Mouse (Mus musculus): Measurements from ENCODE around the gene Ibsp. TPM values are rescaled to one million over a fixed set of nuclear protein-coding genes. Genes with fewer than 3 reads are reported as not detected.

The Ibsp gene
- polyA plus RNA-seq, 1 experiment from 2014 or later: not detected

GRCm38 (mm10) chr5:104330088-104330487 lies 31.1 kb downstream of the Ibsp start:
- H3K36me3 ChIP-seq (replicated peaks; ENCODE audit: insufficient read depth, low read length): no peaks in the 10 kb centered on the region
- 70% methylated on average over 5 of the region's 5 CpGs for WGBS (ENCODE audit: insufficient replicate concordance)
- H3K9ac ChIP-seq (replicated peaks): no peak overlapping the region
- TF ChIP-seq EP300 (IDR thresholded peaks at IDR 0.05; ENCODE audit: low read depth) (no peak), CTCF (IDR thresholded peaks at IDR 0.05; ENCODE audit: low read depth) (no peak)
- H3K27me3 ChIP-seq (ENCODE audit: insufficient read depth, low read length): no peaks in the 10 kb centered on the region
- H3K9me3 ChIP-seq (ENCODE audit: low read length): no peaks in the 10 kb centered on the region
- DNase-seq (no peak), ATAC-seq (no peak)
- no peak overlapping the region for H3K4me3 ChIP-seq (ENCODE audit: low read depth, low read length)
- no peak overlapping the region for H3K4me2 ChIP-seq (ENCODE audit: low read depth, low read length)
- no peaks in the 10 kb centered on the region for H3K4me1 ChIP-seq (ENCODE audit: insufficient read depth)
- H3K27ac ChIP-seq (ENCODE audit: low read depth): no peak overlapping the region

- Histone ChIP-seq H3K9ac (replicated peaks) (no peak overlapping the region), H3K4me2 (ENCODE audit: low read depth, low read length) (no peak overlapping the region), H3K27ac (ENCODE audit: low read depth) (no peak overlapping the region), H3K4me1 (ENCODE audit: insufficient read depth) (no peaks in the 10 kb centered on the region), H3K9me3 (ENCODE audit: low read length) (no peaks in the 10 kb centered on the region), H3K36me3 (replicated peaks; ENCODE audit: insufficient read depth, low read length) (no peaks in the 10 kb centered on the region), H3K4me3 (ENCODE audit: low read depth, low read length) (no peak overlapping the region), H3K27me3 (ENCODE audit: insufficient read depth, low read length) (no peaks in the 10 kb centered on the region)
- 47% methylated on average over 3 of the region's 3 CpGs for WGBS (ENCODE audit: insufficient replicate concordance)
- no peak for ATAC-seq
- no peak for TF ChIP-seq CTCF (IDR thresholded peaks at IDR 0.05; ENCODE audit: low read depth)
- TF ChIP-seq EP300 (IDR thresholded peaks at IDR 0.05; ENCODE audit: low read depth): no peak
- DNase-seq: no peak
Measured at GRCm38 (mm10) chr5:104332296-104332695, 33.3 kb downstream of the Ibsp start.

- 0 out of 2 replicates have a peak, but pooled peaks have one; percentile 14 for TF ChIP-seq EP300 (IDR thresholded peaks at IDR 0.05; ENCODE audit: low read depth)
- peak; percentile 84 for TF ChIP-seq CTCF (IDR thresholded peaks at IDR 0.05; ENCODE audit: low read depth)
- Histone ChIP-seq H3K27me3 (ENCODE audit: insufficient read depth, low read length) (no peaks in the 10 kb centered on the region), H3K4me1 (ENCODE audit: insufficient read depth) (no peaks in the 10 kb centered on the region), H3K27ac (ENCODE audit: low read depth) (no peak overlapping the region), H3K36me3 (replicated peaks; ENCODE audit: insufficient read depth, low read length) (no peaks in the 10 kb centered on the region), H3K9me3 (ENCODE audit: low read length) (no peaks in the 10 kb centered on the region), H3K4me3 (ENCODE audit: low read depth, low read length) (no peak overlapping the region), H3K4me2 (ENCODE audit: low read depth, low read length) (0 out of 2 replicates have a peak overlapping the region, but pooled peaks have one; percentile 20), H3K9ac (replicated peaks) (no peak overlapping the region)
- DNase-seq (peak; percentile 76), ATAC-seq (peak; percentile 97)
- WGBS (ENCODE audit: insufficient replicate concordance): 19% methylated on average over 7 of the region's 7 CpGs
Measured at GRCm38 (mm10) chr5:104333231-104333640, 34.3 kb downstream of the Ibsp start.

- H3K4me1 ChIP-seq (ENCODE audit: insufficient read depth): no peaks in the 10 kb centered on the region
- H3K9ac ChIP-seq (replicated peaks): no peak overlapping the region
- ATAC-seq: no peak
- WGBS (ENCODE audit: insufficient replicate concordance): 68% methylated on average over 6 of the region's 6 CpGs
- no peaks in the 10 kb centered on the region for H3K27me3 ChIP-seq (ENCODE audit: insufficient read depth, low read length)
- H3K4me3 ChIP-seq (ENCODE audit: low read depth, low read length): no peak overlapping the region
- no peaks in the 10 kb centered on the region for H3K36me3 ChIP-seq (replicated peaks; ENCODE audit: insufficient read depth, low read length)
- H3K27ac ChIP-seq (ENCODE audit: low read depth): no peak overlapping the region
- TF ChIP-seq EP300 (IDR thresholded peaks at IDR 0.05; ENCODE audit: low read depth) (no peak), CTCF (IDR thresholded peaks at IDR 0.05; ENCODE audit: low read depth) (no peak)
- no peak for DNase-seq
- H3K9me3 ChIP-seq (ENCODE audit: low read length): no peaks in the 10 kb centered on the region
- no peak overlapping the region for H3K4me2 ChIP-seq (ENCODE audit: low read depth, low read length)
Measured at GRCm38 (mm10) chr5:104333643-104334042, 34.7 kb downstream of the Ibsp start.

GRCm38 (mm10) chr5:104334516-104334915 lies 35.5 kb downstream of the Ibsp start:
- TF ChIP-seq CTCF (IDR thresholded peaks at IDR 0.05; ENCODE audit: low read depth) (no peak), EP300 (IDR thresholded peaks at IDR 0.05; ENCODE audit: low read depth) (no peak)
- WGBS (ENCODE audit: insufficient replicate concordance): 83% methylated on average over 14 of the region's 14 CpGs
- Histone ChIP-seq H3K36me3 (replicated peaks; ENCODE audit: insufficient read depth, low read length) (no peaks in the 10 kb centered on the region), H3K27me3 (ENCODE audit: insufficient read depth, low read length) (no peaks in the 10 kb centered on the region), H3K27ac (ENCODE audit: low read depth) (no peak overlapping the region), H3K9ac (replicated peaks) (no peak overlapping the region), H3K4me2 (ENCODE audit: low read depth, low read length) (no peak overlapping the region), H3K9me3 (ENCODE audit: low read length) (no peaks in the 10 kb centered on the region), H3K4me3 (ENCODE audit: low read depth, low read length) (no peak overlapping the region), H3K4me1 (ENCODE audit: insufficient read depth) (no peaks in the 10 kb centered on the region)
- no peak for ATAC-seq
- DNase-seq: no peak

DNA sequence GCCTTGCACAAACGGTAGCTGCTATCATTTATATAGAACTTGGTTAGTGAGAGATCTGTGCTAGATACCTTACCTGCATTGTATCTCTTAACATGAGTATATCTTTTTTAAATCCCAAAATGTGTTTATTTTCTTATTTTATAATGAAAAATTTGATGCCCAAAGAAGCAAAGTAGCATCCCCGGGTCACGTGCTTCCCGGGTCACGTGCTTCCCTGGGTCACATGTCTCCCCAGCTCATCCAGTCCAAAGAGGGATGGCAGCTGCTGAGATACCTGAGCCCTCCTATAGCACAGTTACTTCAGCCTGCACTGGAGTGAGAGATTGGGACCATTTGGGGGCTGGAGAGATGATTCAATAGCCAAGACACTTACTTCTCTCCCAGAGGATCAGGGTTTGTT lies 37.0 kb downstream of the Ibsp start:
- H3K27ac ChIP-seq (ENCODE audit: low read depth): no peak overlapping the region
- no peak for TF ChIP-seq EP300 (IDR thresholded peaks at IDR 0.05; ENCODE audit: low read depth)
- no peak for TF ChIP-seq CTCF (IDR thresholded peaks at IDR 0.05; ENCODE audit: low read depth)
- H3K4me1 ChIP-seq (ENCODE audit: insufficient read depth): no peaks in the 10 kb centered on the region
- H3K4me3 ChIP-seq (ENCODE audit: low read depth, low read length): no peak overlapping the region
- ATAC-seq (no peak), DNase-seq (no peak)
- no peak overlapping the region for H3K4me2 ChIP-seq (ENCODE audit: low read depth, low read length)
- no peak overlapping the region for H3K9ac ChIP-seq (replicated peaks)
- WGBS (ENCODE audit: insufficient replicate concordance): 78% methylated on average over 5 of the region's 5 CpGs
- no peaks in the 10 kb centered on the region for H3K9me3 ChIP-seq (ENCODE audit: low read length)
- no peaks in the 10 kb centered on the region for H3K36me3 ChIP-seq (replicated peaks; ENCODE audit: insufficient read depth, low read length)
- H3K27me3 ChIP-seq (ENCODE audit: insufficient read depth, low read length): no peaks in the 10 kb centered on the region

- no peak for ATAC-seq
- no peak overlapping the region for H3K4me2 ChIP-seq (ENCODE audit: low read depth, low read length)
- no peak for DNase-seq
Measured at GRCm38 (mm10) chr5:104337491-104337890, 38.5 kb downstream of the Ibsp start.

More at GRCm38 (mm10) chr5:104337491-104337890, 38.5 kb downstream of the Ibsp start:
- Histone ChIP-seq H3K4me3 (ENCODE audit: low read depth, low read length) (no peak overlapping the region), H3K4me1 (ENCODE audit: insufficient read depth) (no peaks in the 10 kb centered on the region), H3K27ac (ENCODE audit: low read depth) (no peak overlapping the region), H3K9me3 (ENCODE audit: low read length) (no peaks in the 10 kb centered on the region), H3K36me3 (replicated peaks; ENCODE audit: insufficient read depth, low read length) (no peaks in the 10 kb centered on the region), H3K27me3 (ENCODE audit: insufficient read depth, low read length) (no peaks in the 10 kb centered on the region), H3K9ac (replicated peaks) (no peak overlapping the region)
- TF ChIP-seq EP300 (IDR thresholded peaks at IDR 0.05; ENCODE audit: low read depth) (no peak), CTCF (IDR thresholded peaks at IDR 0.05; ENCODE audit: low read depth) (no peak)
- 73% methylated on average over 4 of the region's 4 CpGs for WGBS (ENCODE audit: insufficient replicate concordance)

Measured in liver, postnatal 0 days (tissue).